Mouse (Mus musculus): ENCODE results near the gene Pm20d1. TPM values are rescaled to one million over a fixed set of nuclear protein-coding genes. Genes with fewer than 3 reads are reported as not detected.

Gene Pm20d1
- polyA plus RNA-seq, 1 experiment from 2014 or later = 0.08 TPM

GRCm38 (mm10) chr1:131769296-131769695 lies 27.9 kb upstream of the Pm20d1 start:
- H3K9ac ChIP-seq (replicated peaks; ENCODE audit: low read depth, low read length) = no peak overlapping the region
- no peak for ATAC-seq (ENCODE audit: low read depth)
- no peaks in the 10 kb centered on the region for H3K27me3 ChIP-seq (ENCODE audit: control insufficient read depth, insufficient read depth, low read length)
- no peaks in the 10 kb centered on the region for H3K4me1 ChIP-seq (ENCODE audit: control insufficient read depth, insufficient read depth, low read length)
- no peak overlapping the region for H3K4me3 ChIP-seq (ENCODE audit: low read depth, low read length)
- WGBS = 78% methylated on average over 3 of the region's 3 CpGs
- no peak overlapping the region for H3K27ac ChIP-seq (ENCODE audit: low read depth, low read length)
- H3K4me2 ChIP-seq (ENCODE audit: low read depth, low read length) = no peak overlapping the region
- no peaks in the 10 kb centered on the region for H3K36me3 ChIP-seq (ENCODE audit: control insufficient read depth, insufficient read depth, low read length)
- no peaks in the 10 kb centered on the region for H3K9me3 ChIP-seq (ENCODE audit: control insufficient read depth, low read length)

GRCm38 (mm10) chr1:131770656-131771055 lies 26.5 kb upstream of the Pm20d1 start:
- Histone ChIP-seq H3K4me1 (ENCODE audit: control insufficient read depth, insufficient read depth, low read length) (no peaks in the 10 kb centered on the region), H3K27me3 (ENCODE audit: control insufficient read depth, insufficient read depth, low read length) (no peaks in the 10 kb centered on the region), H3K4me2 (ENCODE audit: low read depth, low read length) (no peak overlapping the region), H3K9me3 (ENCODE audit: control insufficient read depth, low read length) (no peaks in the 10 kb centered on the region), H3K36me3 (ENCODE audit: control insufficient read depth, insufficient read depth, low read length) (no peaks in the 10 kb centered on the region), H3K27ac (ENCODE audit: low read depth, low read length) (no peak overlapping the region), H3K9ac (replicated peaks; ENCODE audit: low read depth, low read length) (no peak overlapping the region), H3K4me3 (ENCODE audit: low read depth, low read length) (no peak overlapping the region)
- ATAC-seq (ENCODE audit: low read depth) = no peak
- WGBS = 41% methylated on average over 4 of the region's 4 CpGs

GRCm38 (mm10) chr1:131771440-131771839 lies 25.7 kb upstream of the Pm20d1 start:
- Histone ChIP-seq H3K4me3 (ENCODE audit: low read depth, low read length) (no peak overlapping the region), H3K4me2 (ENCODE audit: low read depth, low read length) (no peak overlapping the region), H3K27ac (ENCODE audit: low read depth, low read length) (no peak overlapping the region), H3K9ac (replicated peaks; ENCODE audit: low read depth, low read length) (no peak overlapping the region), H3K4me1 (ENCODE audit: control insufficient read depth, insufficient read depth, low read length) (no peaks in the 10 kb centered on the region), H3K27me3 (ENCODE audit: control insufficient read depth, insufficient read depth, low read length) (no peaks in the 10 kb centered on the region), H3K9me3 (ENCODE audit: control insufficient read depth, low read length) (no peaks in the 10 kb centered on the region), H3K36me3 (ENCODE audit: control insufficient read depth, insufficient read depth, low read length) (no peaks in the 10 kb centered on the region)
- ATAC-seq (ENCODE audit: low read depth) = no peak

GRCm38 (mm10) chr1:131794591-131794990 lies 2.6 kb upstream of the Pm20d1 start:
- Histone ChIP-seq H3K4me1 (ENCODE audit: control insufficient read depth, insufficient read depth, low read length) (no peaks in the 10 kb centered on the region), H3K4me3 (ENCODE audit: low read depth, low read length) (no peak overlapping the region), H3K9me3 (ENCODE audit: control insufficient read depth, low read length) (no peaks in the 10 kb centered on the region), H3K36me3 (ENCODE audit: control insufficient read depth, insufficient read depth, low read length) (no peaks in the 10 kb centered on the region), H3K9ac (replicated peaks; ENCODE audit: low read depth, low read length) (no peak overlapping the region), H3K27ac (ENCODE audit: low read depth, low read length) (no peak overlapping the region), H3K27me3 (ENCODE audit: control insufficient read depth, insufficient read depth, low read length) (no peaks in the 10 kb centered on the region), H3K4me2 (ENCODE audit: low read depth, low read length) (no peak overlapping the region)
- WGBS = 22% methylated on average over 3 of the region's 3 CpGs
- no peak for ATAC-seq (ENCODE audit: low read depth)

GRCm38 (mm10) chr1:131795171-131795570 lies 2.0 kb upstream of the Pm20d1 start:
- Histone ChIP-seq H3K27me3 (ENCODE audit: control insufficient read depth, insufficient read depth, low read length) (no peaks in the 10 kb centered on the region), H3K9ac (replicated peaks; ENCODE audit: low read depth, low read length) (no peak overlapping the region), H3K4me3 (ENCODE audit: low read depth, low read length) (no peak overlapping the region), H3K4me1 (ENCODE audit: control insufficient read depth, insufficient read depth, low read length) (no peaks in the 10 kb centered on the region), H3K9me3 (ENCODE audit: control insufficient read depth, low read length) (no peaks in the 10 kb centered on the region), H3K4me2 (ENCODE audit: low read depth, low read length) (no peak overlapping the region), H3K27ac (ENCODE audit: low read depth, low read length) (no peak overlapping the region), H3K36me3 (ENCODE audit: control insufficient read depth, insufficient read depth, low read length) (no peaks in the 10 kb centered on the region)
- no peak for ATAC-seq (ENCODE audit: low read depth)
- 88% methylated on average over 3 of the region's 3 CpGs for WGBS

GRCm38 (mm10) chr1:131800001-131800400 lies 2.8 kb downstream of the Pm20d1 start:
- 38% methylated on average over 1 of the region's 1 CpGs for WGBS

GRCm38 (mm10) chr1:131801071-131801470 lies 3.9 kb downstream of the Pm20d1 start:
- Histone ChIP-seq H3K4me3 (ENCODE audit: low read depth, low read length) (no peak overlapping the region), H3K36me3 (ENCODE audit: control insufficient read depth, insufficient read depth, low read length) (no peaks in the 10 kb centered on the region), H3K27ac (ENCODE audit: low read depth, low read length) (no peak overlapping the region), H3K9ac (replicated peaks; ENCODE audit: low read depth, low read length) (no peak overlapping the region), H3K4me1 (ENCODE audit: control insufficient read depth, insufficient read depth, low read length) (no peaks in the 10 kb centered on the region), H3K4me2 (ENCODE audit: low read depth, low read length) (no peak overlapping the region), H3K27me3 (ENCODE audit: control insufficient read depth, insufficient read depth, low read length) (no peaks in the 10 kb centered on the region), H3K9me3 (ENCODE audit: control insufficient read depth, low read length) (no peaks in the 10 kb centered on the region)
- 94% methylated on average over 8 of the region's 8 CpGs for WGBS
- ATAC-seq (ENCODE audit: low read depth) = no peak

More at GRCm38 (mm10) chr1:131800001-131800400, 2.8 kb downstream of the Pm20d1 start:
- ATAC-seq (ENCODE audit: low read depth) = no peak
- Histone ChIP-seq H3K36me3 (ENCODE audit: control insufficient read depth, insufficient read depth, low read length) (no peaks in the 10 kb centered on the region), H3K27ac (ENCODE audit: low read depth, low read length) (no peak overlapping the region), H3K4me2 (ENCODE audit: low read depth, low read length) (no peak overlapping the region), H3K9ac (replicated peaks; ENCODE audit: low read depth, low read length) (no peak overlapping the region), H3K27me3 (ENCODE audit: control insufficient read depth, insufficient read depth, low read length) (no peaks in the 10 kb centered on the region), H3K4me3 (ENCODE audit: low read depth, low read length) (no peak overlapping the region), H3K4me1 (ENCODE audit: control insufficient read depth, insufficient read depth, low read length) (no peaks in the 10 kb centered on the region), H3K9me3 (ENCODE audit: control insufficient read depth, low read length) (no peaks in the 10 kb centered on the region)

- Histone ChIP-seq H3K36me3 (ENCODE audit: control insufficient read depth, insufficient read depth, low read length) (no peaks in the 10 kb centered on the region), H3K27me3 (ENCODE audit: control insufficient read depth, insufficient read depth, low read length) (no peaks in the 10 kb centered on the region), H3K9ac (replicated peaks; ENCODE audit: low read depth, low read length) (no peak overlapping the region), H3K9me3 (ENCODE audit: control insufficient read depth, low read length) (no peaks in the 10 kb centered on the region), H3K27ac (ENCODE audit: low read depth, low read length) (no peak overlapping the region), H3K4me3 (ENCODE audit: low read depth, low read length) (no peak overlapping the region), H3K4me2 (ENCODE audit: low read depth, low read length) (no peak overlapping the region), H3K4me1 (ENCODE audit: control insufficient read depth, insufficient read depth, low read length) (no peaks in the 10 kb centered on the region)
- ATAC-seq (ENCODE audit: low read depth) = no peak
- WGBS = 91% methylated on average over 5 of the region's 5 CpGs
Measured at GRCm38 (mm10) chr1:131802652-131803051, 5.5 kb downstream of the Pm20d1 start.

GRCm38 (mm10) chr1:131804166-131804565 lies 7.0 kb downstream of the Pm20d1 start:
- Histone ChIP-seq H3K27ac (ENCODE audit: low read depth, low read length) (no peak overlapping the region), H3K36me3 (ENCODE audit: control insufficient read depth, insufficient read depth, low read length) (no peaks in the 10 kb centered on the region), H3K4me1 (ENCODE audit: control insufficient read depth, insufficient read depth, low read length) (no peaks in the 10 kb centered on the region), H3K9ac (replicated peaks; ENCODE audit: low read depth, low read length) (no peak overlapping the region), H3K4me2 (ENCODE audit: low read depth, low read length) (no peak overlapping the region), H3K27me3 (ENCODE audit: control insufficient read depth, insufficient read depth, low read length) (no peaks in the 10 kb centered on the region), H3K9me3 (ENCODE audit: control insufficient read depth, low read length) (no peaks in the 10 kb centered on the region), H3K4me3 (ENCODE audit: low read depth, low read length) (no peak overlapping the region)
- 98% methylated on average over 3 of the region's 3 CpGs for WGBS
- ATAC-seq (ENCODE audit: low read depth) = no peak

GRCm38 (mm10) chr1:131808986-131809385 lies 11.8 kb downstream of the Pm20d1 start:
- ATAC-seq (ENCODE audit: low read depth) = no peak
- Histone ChIP-seq H3K4me1 (ENCODE audit: control insufficient read depth, insufficient read depth, low read length) (no peaks in the 10 kb centered on the region), H3K27ac (ENCODE audit: low read depth, low read length) (no peak overlapping the region), H3K27me3 (ENCODE audit: control insufficient read depth, insufficient read depth, low read length) (no peaks in the 10 kb centered on the region), H3K9me3 (ENCODE audit: control insufficient read depth, low read length) (no peaks in the 10 kb centered on the region), H3K4me3 (ENCODE audit: low read depth, low read length) (no peak overlapping the region), H3K4me2 (ENCODE audit: low read depth, low read length) (no peak overlapping the region), H3K36me3 (ENCODE audit: control insufficient read depth, insufficient read depth, low read length) (no peaks in the 10 kb centered on the region), H3K9ac (replicated peaks; ENCODE audit: low read depth, low read length) (no peak overlapping the region)
- WGBS = 75% methylated on average over 1 of the region's 1 CpGs
